Mouse (Mus musculus) liver, postnatal 0 days (tissue): ENCODE measurements at regions not wholly inside any gene's neighbourhood (a gene's known extent, or its start where the extent isn't known, plus 50 kb on each side); places are given as distances from the start of the nearest gene placed in this dataset.

ENCODE experiments used
- ATAC-seq: fragments of 200-750 bp; cut with Nextera tagmentation; 2 replicates; pipeline ENCODE4 v1.8.0; 2017; ENCODE audit warnings: mild to moderate bottlenecking, moderate library complexity
- DNase-seq: peaks from one replicate; pipeline ENCODE4 v3.0.0-alpha.2; 2016
- H3K27ac ChIP-seq: fragments of 300-500 bp; sonication (generic); 2 replicates; pipeline ENCODE4 v1.5.1; 2014; ENCODE audit warnings: antibody characterized with exemption, moderate library complexity, mild to moderate bottlenecking, low read depth
- H3K27me3 ChIP-seq: fragments of 300-500 bp; sonication (generic); 2 replicates; pipeline ENCODE4 v1.6.1; 2014; ENCODE audit warnings: low read length, control low read depth, mixed read lengths; ENCODE audit not compliant: insufficient read depth
- H3K36me3 ChIP-seq: fragments of 300-500 bp; sonication (generic); replicated peaks from 2 replicates; pipeline ENCODE4 v1.6.1; 2014; ENCODE audit warnings: mild to moderate bottlenecking, control low read depth, low read length, moderate library complexity, mixed read lengths; ENCODE audit not compliant: insufficient read depth
- H3K4me1 ChIP-seq: fragments of 300-500 bp; sonication (generic); 2 replicates; pipeline ENCODE4 v1.6.1; 2014; ENCODE audit warnings: antibody characterized with exemption, mild to moderate bottlenecking, control low read depth; ENCODE audit not compliant: insufficient read depth
- H3K4me2 ChIP-seq: fragments of 300-500 bp; sonication (generic); 2 replicates; pipeline ENCODE4 v1.6.1; 2014; ENCODE audit warnings: low read depth, mild to moderate bottlenecking, low read length, moderate library complexity, mixed read lengths
- H3K4me3 ChIP-seq: fragments of 300-500 bp; sonication (generic); 2 replicates; pipeline ENCODE4 v1.5.1; 2014; ENCODE audit warnings: low read depth, low read length
- H3K9ac ChIP-seq: fragments of 300-500 bp; sonication (generic); replicated peaks from 2 replicates; pipeline ENCODE4 v1.6.1; 2014; ENCODE audit warnings: mild to moderate bottlenecking, moderate library complexity
- H3K9me3 ChIP-seq: fragments of 300-500 bp; sonication (generic); 2 replicates; pipeline ENCODE4 v1.6.1; 2016; ENCODE audit warnings: mild to moderate bottlenecking, control low read depth, low read length, mixed read lengths
- CTCF ChIP-seq: sonication (generic); IDR thresholded peaks from 2 replicates; pipeline ENCODE4 v1.5.1; 2016; ENCODE audit warnings: antibody characterized with exemption, low read depth
- EP300 ChIP-seq: IDR thresholded peaks from 2 replicates; pipeline ENCODE4 v1.6.1; 2016; ENCODE audit warnings: antibody characterized with exemption, low read depth, mild to moderate bottlenecking
- WGBS: fragments of 180-500 bp; shearing (Covaris S2); extraction: QIAGEN DNeasy Blood & Tissue Kit; methylation state at CpG from one replicate; pipeline ENCODE4 v1.1.7; 2014; ENCODE audit not compliant: insufficient replicate concordance; 5-methylcytosine and 5-hydroxymethylcytosine counted together

DNA sequence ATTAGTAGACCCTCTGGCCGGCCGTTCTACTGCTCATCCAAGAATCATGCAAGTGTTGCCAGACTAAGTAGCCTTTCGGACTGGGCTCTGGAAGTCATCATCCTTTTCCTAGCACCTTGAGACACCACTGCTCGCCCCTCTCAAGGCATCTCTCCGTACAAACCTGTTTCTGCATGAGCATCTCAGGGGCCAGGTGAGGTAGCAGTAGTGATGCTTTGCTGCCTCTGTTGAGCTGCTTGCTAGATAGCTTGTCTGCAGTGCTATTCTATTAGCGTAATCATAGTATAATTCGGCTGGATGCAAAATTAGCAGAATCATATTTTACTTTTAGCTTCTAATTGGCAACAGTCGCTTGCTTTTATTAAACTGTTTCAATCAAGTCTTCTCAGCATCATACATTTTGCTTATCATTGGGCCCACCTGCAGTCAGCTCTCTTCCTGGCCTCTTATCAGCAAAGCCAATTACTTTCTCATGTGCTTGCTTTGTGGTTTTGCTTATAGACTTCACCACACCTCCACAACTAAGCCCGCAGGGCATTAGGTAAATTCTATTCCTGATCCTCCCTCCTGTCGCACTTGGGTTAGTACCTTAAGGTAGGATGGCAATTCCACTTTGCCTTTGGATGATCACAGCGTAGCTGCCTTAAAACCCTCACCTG lies 621.1 kb upstream of the Fam92a start:
- no peak for DNase-seq
- no peak for ATAC-seq
- H3K4me3 ChIP-seq = no peak overlapping the region
- no peak overlapping the region for H3K9ac ChIP-seq
- no peaks in the 10 kb centered on the region for H3K4me1 ChIP-seq
- TF ChIP-seq CTCF (no peak), EP300 (no peak)
- H3K4me2 ChIP-seq = no peak overlapping the region
- H3K27ac ChIP-seq = no peak overlapping the region
- WGBS = 67% methylated on average over 11 of the region's 11 CpGs
- no peaks in the 10 kb centered on the region for H3K9me3 ChIP-seq
- no peaks in the 10 kb centered on the region for H3K36me3 ChIP-seq
- H3K27me3 ChIP-seq = no peaks in the 10 kb centered on the region

DNA sequence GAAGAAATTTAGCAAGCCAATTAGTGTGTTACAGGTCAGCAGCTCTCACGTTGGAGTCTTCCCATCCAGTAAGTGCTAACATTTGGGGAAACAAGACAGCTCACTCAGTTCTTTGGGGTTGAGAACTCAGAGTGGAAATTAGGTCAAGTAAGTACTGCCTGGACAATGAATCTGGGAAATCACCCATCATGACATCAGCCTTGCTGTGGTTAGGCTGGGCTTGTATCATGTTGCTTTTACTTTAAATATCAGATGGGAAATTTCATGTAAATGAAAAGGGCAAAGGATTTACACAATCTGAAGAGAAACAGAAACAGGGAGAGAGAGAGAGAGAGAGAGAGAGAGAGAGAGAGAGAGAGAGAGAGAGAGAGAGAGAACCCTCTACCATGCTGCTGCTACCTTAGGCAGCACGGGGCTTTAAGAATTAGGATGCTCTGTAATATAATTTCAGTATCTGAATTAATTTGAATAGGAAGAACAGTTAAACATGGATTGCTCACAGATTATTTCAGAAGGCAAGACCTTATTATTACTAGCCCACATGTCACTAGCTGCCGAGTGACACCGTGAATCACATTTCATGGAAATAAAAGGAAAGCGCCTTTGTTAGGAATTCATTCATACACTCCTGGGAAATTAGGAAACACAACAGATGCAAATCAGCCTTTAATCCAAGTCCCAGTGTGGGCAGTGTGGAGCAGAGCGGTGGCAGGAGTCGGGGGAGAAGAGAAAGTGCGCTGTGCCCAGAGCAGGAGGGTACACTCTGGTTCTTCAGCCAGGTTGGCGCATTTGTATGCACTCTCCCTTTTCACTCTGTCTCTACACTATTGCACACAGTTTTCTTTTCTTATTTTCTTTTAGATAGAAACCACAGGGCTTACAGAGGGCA lies 620.2 kb upstream of the Fam92a start:
- H3K4me1 ChIP-seq = no peaks in the 10 kb centered on the region
- DNase-seq (no peak), ATAC-seq (no peak)
- H3K27ac ChIP-seq = no peak overlapping the region
- no peaks in the 10 kb centered on the region for H3K36me3 ChIP-seq
- 84% methylated on average over 9 of the region's 9 CpGs for WGBS
- TF ChIP-seq CTCF (no peak), EP300 (no peak)
- H3K4me2 ChIP-seq = no peak overlapping the region
- no peaks in the 10 kb centered on the region for H3K27me3 ChIP-seq
- H3K4me3 ChIP-seq = no peak overlapping the region
- H3K9ac ChIP-seq = no peak overlapping the region
- no peaks in the 10 kb centered on the region for H3K9me3 ChIP-seq

- 27% methylated on average over 4 of the region's 4 CpGs for WGBS
- H3K4me3 ChIP-seq = no peak overlapping the region
- H3K36me3 ChIP-seq = no peaks in the 10 kb centered on the region
- no peaks in the 10 kb centered on the region for H3K4me1 ChIP-seq
- H3K9ac ChIP-seq = no peak overlapping the region
- no peak overlapping the region for H3K4me2 ChIP-seq
- TF ChIP-seq EP300 (no peak), CTCF (no peak)
- H3K27me3 ChIP-seq = no peaks in the 10 kb centered on the region
- H3K27ac ChIP-seq = no peak overlapping the region
- ATAC-seq = no peak
- no peak for DNase-seq
- H3K9me3 ChIP-seq = no peaks in the 10 kb centered on the region
Observed at GRCm38 (mm10) chr4:12785840-12786239, 614.0 kb upstream of the Fam92a start.

- Histone ChIP-seq H3K4me3 (no peak overlapping the region), H3K4me2 (no peak overlapping the region), H3K9ac (no peak overlapping the region), H3K9me3 (no peaks in the 10 kb centered on the region), H3K36me3 (no peaks in the 10 kb centered on the region), H3K27ac (no peak overlapping the region), H3K4me1 (no peaks in the 10 kb centered on the region), H3K27me3 (no peaks in the 10 kb centered on the region)
- TF ChIP-seq CTCF (no peak), EP300 (no peak)
- 76% methylated on average over 3 of the region's 3 CpGs for WGBS
- DNase-seq (no peak), ATAC-seq (no peak)
Observed at GRCm38 (mm10) chr4:12784479-12784878, 612.7 kb upstream of the Fam92a start.

DNA sequence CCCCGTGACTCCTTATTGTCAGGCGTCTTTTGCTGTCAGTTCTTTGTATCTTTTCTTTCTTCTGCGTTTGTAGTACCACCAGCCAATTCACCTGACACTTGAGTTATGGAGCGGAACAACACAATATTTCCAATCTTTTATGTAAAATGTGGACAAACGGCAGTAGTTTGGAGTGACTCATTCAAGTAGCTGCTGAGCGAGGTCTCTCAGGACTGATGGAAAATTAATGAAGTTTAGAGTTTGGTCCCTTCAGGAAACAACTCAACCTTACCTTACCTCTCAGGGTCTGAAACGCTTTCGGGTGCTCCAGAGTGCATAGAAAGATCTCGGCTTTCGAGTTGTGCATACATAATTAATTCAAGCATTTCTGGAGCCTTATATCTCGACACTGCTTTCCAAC lies 612.3 kb upstream of the Fam92a start:
- no peak for TF ChIP-seq EP300
- no peak for TF ChIP-seq CTCF

More for the DNA sequence above, 612.3 kb upstream of the Fam92a start:
- H3K4me1 ChIP-seq = no peaks in the 10 kb centered on the region
- no peak overlapping the region for H3K4me2 ChIP-seq
- H3K27ac ChIP-seq = no peak overlapping the region
- DNase-seq (no peak), ATAC-seq (no peak)
- 79% methylated on average over 11 of the region's 11 CpGs for WGBS
- H3K9me3 ChIP-seq = no peaks in the 10 kb centered on the region
- H3K9ac ChIP-seq = no peak overlapping the region
- H3K36me3 ChIP-seq = no peaks in the 10 kb centered on the region
- no peak overlapping the region for H3K4me3 ChIP-seq
- H3K27me3 ChIP-seq = no peaks in the 10 kb centered on the region
